Mouse (Mus musculus): ENCODE data around the gene Jam3. TPM values are rescaled to one million over a fixed set of nuclear protein-coding genes. Genes with fewer than 3 reads are reported as not detected.

Jam3 gene
- total RNA-seq (2012; rRNA removed), result not detected in 2 replicates
- polyA plus RNA-seq (2012; ENCODE audit: insufficient read depth in 1 of 2, insufficient read length in 2 of 2, low read depth in 1 of 2, low replicate concordance in 2 of 2, missing spikeins in 1 of 2), result under 1 TPM in 1 of 2 experiments, not detected in 1; 0.43 TPM

- H3K79me2 ChIP-seq (ENCODE audit: control insufficient read depth, insufficient read depth, low read length, poor library complexity), result no peaks in the 10 kb centered on the region
- no peak within 1 kb of the TSS for H3K4me3 ChIP-seq (ENCODE audit: control insufficient read depth in 1 of 2, insufficient read depth in 1 of 2, low read depth in 2 of 2, low read length in 2 of 2)
- H3K9me3 ChIP-seq (replicated peaks; ENCODE audit: insufficient read depth, low read length), result no peaks in the 10 kb centered on the region
- DNase-seq (ENCODE audit: low read depth, low spot score), result no peak
- no peaks in the 10 kb centered on the region for H3K27me3 ChIP-seq (ENCODE audit: control insufficient read depth in 1 of 2, insufficient read depth in 2 of 2, low read length in 2 of 2)
- no peaks in the 10 kb centered on the region for H3K4me1 ChIP-seq (ENCODE audit: control insufficient read depth in 1 of 2, insufficient read depth in 2 of 2, low read length in 2 of 2)
- no peak for TF ChIP-seq ZKSCAN1 (IDR thresholded peaks at IDR 0.05; ENCODE audit: low read depth, low read length)
- no peak for TF ChIP-seq MAX (IDR thresholded peaks at IDR 0.05; ENCODE audit: low read length)
- no peak within 1 kb of the TSS for H3K27ac ChIP-seq (ENCODE audit: control insufficient read depth, low read depth, low read length)
- no peaks in the 10 kb centered on the region for H3K36me3 ChIP-seq (ENCODE audit: control insufficient read depth in 1 of 2, insufficient read depth in 2 of 2, low read length in 2 of 2)
- H3K9ac ChIP-seq (ENCODE audit: control insufficient read depth, low read depth, low read length, poor library complexity, severe bottlenecking), result no peak within 1 kb of the TSS
Measured at GRCm38 (mm10) chr9:27154763-27155530, at the start of gene Jam3. Gene Jam3 (minus strand): TSS chr9:27155421.

- no peaks in the 10 kb centered on the region for H3K36me3 ChIP-seq (ENCODE audit: control insufficient read depth in 1 of 2, insufficient read depth in 2 of 2, low read length in 2 of 2)
- H3K79me2 ChIP-seq (ENCODE audit: control insufficient read depth, insufficient read depth, low read length, poor library complexity), result no peaks in the 10 kb centered on the region
- TF ChIP-seq MEF2A (IDR thresholded peaks at IDR 0.05; ENCODE audit: extremely low read depth, insufficient replicate concordance, low read depth, low read length, poor library complexity, severe bottlenecking) (no peak), CHD2 (IDR thresholded peaks at IDR 0.05; ENCODE audit: low read length) (no peak), POLR2A (IDR thresholded peaks at IDR 0.05; ENCODE audit: control insufficient read depth in 1 of 2, insufficient read depth in 1 of 2, low read depth in 1 of 2, low read length in 2 of 2, poor library complexity in 1 of 2) (no peak), E2F4 (IDR thresholded peaks at IDR 0.05; ENCODE audit: borderline replicate concordance, low read depth, low read length) (no peak), GATA1 (IDR thresholded peaks at IDR 0.05; ENCODE audit: low read depth, low read length) (no peak), ZNF384 (IDR thresholded peaks at IDR 0.05; ENCODE audit: low read depth, low read length) (no peak), SMC3 (IDR thresholded peaks at IDR 0.05; ENCODE audit: low read depth, low read length) (no peak), TCF12 (IDR thresholded peaks at IDR 0.05; ENCODE audit: low read depth, low read length) (no peak), JUND (IDR thresholded peaks at IDR 0.05; ENCODE audit: low read depth, low read length) (no peak), EP300 (IDR thresholded peaks at IDR 0.05; ENCODE audit: low read depth in 1 of 2, low read length in 2 of 2) (no peak), MAZ (IDR thresholded peaks at IDR 0.05; ENCODE audit: low read depth, low read length) (no peak), ELF1 (IDR thresholded peaks at IDR 0.05; ENCODE audit: low read depth, low read length) (no peak), ZC3H11A (IDR thresholded peaks at IDR 0.05; ENCODE audit: low read depth, low read length) (no peak), KAT2A (conservative IDR thresholded peaks at IDR 0.05; ENCODE audit: low read depth, low read length) (no peak), ZKSCAN1 (IDR thresholded peaks at IDR 0.05; ENCODE audit: low read depth, low read length) (no peak), MAFK (IDR thresholded peaks at IDR 0.05; ENCODE audit: borderline replicate concordance, low read depth, low read length) (no peak), ETS1 (IDR thresholded peaks at IDR 0.05; ENCODE audit: low read depth, low read length) (no peak), MYB (IDR thresholded peaks at IDR 0.05; ENCODE audit: low read depth, low read length) (no peak), NRF1 (IDR thresholded peaks at IDR 0.05; ENCODE audit: insufficient read depth, low read depth, low read length, poor library complexity, severe bottlenecking) (no peak)
- no peaks in the 10 kb centered on the region for H3K27me3 ChIP-seq (ENCODE audit: control insufficient read depth in 1 of 2, insufficient read depth in 2 of 2, low read length in 2 of 2)
- no peaks in the 10 kb centered on the region for H3K9me3 ChIP-seq (replicated peaks; ENCODE audit: insufficient read depth, low read length)
- no peak overlapping the region for H3K4me3 ChIP-seq (ENCODE audit: control insufficient read depth in 1 of 2, insufficient read depth in 1 of 2, low read depth in 2 of 2, low read length in 2 of 2)
- H3K9ac ChIP-seq (ENCODE audit: control insufficient read depth, low read depth, low read length, poor library complexity, severe bottlenecking), result no peak overlapping the region
- no peak overlapping the region for H3K27ac ChIP-seq (ENCODE audit: control insufficient read depth, low read depth, low read length)
- DNase-seq (ENCODE audit: low read depth, low spot score), result no peak
- no peaks in the 10 kb centered on the region for H3K4me1 ChIP-seq (ENCODE audit: control insufficient read depth in 1 of 2, insufficient read depth in 2 of 2, low read length in 2 of 2)
Measured at GRCm38 (mm10) chr9:27204201-27204600, 49.0 kb upstream of the Jam3 start.
